Mouse (Mus musculus): Measurements from ENCODE around the gene Cacna2d3. TPM values are rescaled to one million over a fixed set of nuclear protein-coding genes. Genes with fewer than 3 reads are reported as not detected.
A peak's percentile ranks its signal among the peaks of the same experiment; 100 is the strongest.

Cacna2d3 gene
- polyA plus RNA-seq, 1 experiment from 2014 or later = 14.8 TPM

- ATAC-seq (ENCODE audit: insufficient number of reproducible peaks, insufficient read depth, low FRiP score, low TSS enrichment) = 0 out of 2 replicates have a peak, but pooled peaks have one; percentile 28
- 58% methylated on average over 3 of the region's 3 CpGs for WGBS
- Histone ChIP-seq H3K4me3 (no peak overlapping the region), H3K27ac (no peak overlapping the region), H3K9ac (no peak overlapping the region), H3K4me2 (replicated peaks) (no peak overlapping the region), H3K4me1 (no peaks in the 10 kb centered on the region; the same call in 1 of the 2 replicates), H3K36me3 (no peaks in the 10 kb centered on the region), H3K27me3 (no peaks in the 10 kb centered on the region), H3K9me3 (no peaks in the 10 kb centered on the region)
These were observed 359.2 kb downstream of the Cacna2d3 start for GRCm38 (mm10) chr14:29362448-29362847.

GRCm38 (mm10) chr14:29350627-29351026 lies 371.0 kb downstream of the Cacna2d3 start:
- Histone ChIP-seq H3K36me3 (no peaks in the 10 kb centered on the region), H3K4me2 (replicated peaks) (no peak overlapping the region), H3K9ac (no peak overlapping the region), H3K27ac (no peak overlapping the region), H3K9me3 (no peaks in the 10 kb centered on the region), H3K4me1 (no peaks in the 10 kb centered on the region), H3K4me3 (no peak overlapping the region), H3K27me3 (no peaks in the 10 kb centered on the region)
- WGBS = 44% methylated on average over 4 of the region's 4 CpGs
- ATAC-seq (ENCODE audit: insufficient number of reproducible peaks, insufficient read depth, low FRiP score, low TSS enrichment) = no peak

DNA sequence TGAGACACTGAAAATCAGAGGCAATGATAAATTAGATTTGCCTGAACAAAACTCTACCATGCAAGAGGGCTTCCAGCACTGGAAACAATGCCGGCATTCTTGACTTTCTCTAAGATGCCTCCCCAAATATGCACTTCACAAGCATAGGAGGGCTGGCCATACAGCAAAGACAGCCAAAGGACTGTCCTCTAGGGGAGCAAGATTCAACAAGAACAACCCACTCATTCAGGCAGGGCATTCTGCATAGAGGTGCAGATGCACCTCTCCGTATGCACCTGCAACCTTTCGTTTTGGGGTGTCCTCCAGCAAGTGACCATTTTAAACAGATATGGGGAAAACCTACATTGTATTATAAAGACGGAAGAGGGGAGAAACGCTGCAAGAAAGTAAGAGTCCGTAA lies 380.1 kb downstream of the Cacna2d3 start:
- Histone ChIP-seq H3K4me3 (no peak overlapping the region), H3K4me2 (replicated peaks) (no peak overlapping the region), H3K27ac (no peak overlapping the region), H3K27me3 (no peaks in the 10 kb centered on the region), H3K9ac (no peak overlapping the region), H3K36me3 (no peaks in the 10 kb centered on the region), H3K9me3 (no peaks in the 10 kb centered on the region), H3K4me1 (no peaks in the 10 kb centered on the region)
- no peak for ATAC-seq (ENCODE audit: insufficient number of reproducible peaks, insufficient read depth, low FRiP score, low TSS enrichment)
- WGBS = 92% methylated on average over 6 of the region's 6 CpGs

GRCm38 (mm10) chr14:29340728-29341127 lies 380.9 kb downstream of the Cacna2d3 start:
- H3K4me1 ChIP-seq = no peaks in the 10 kb centered on the region
- H3K9me3 ChIP-seq = no peaks in the 10 kb centered on the region
- H3K36me3 ChIP-seq = no peaks in the 10 kb centered on the region
- no peak overlapping the region for H3K4me3 ChIP-seq
- H3K4me2 ChIP-seq (replicated peaks) = no peak overlapping the region
- no peak overlapping the region for H3K27ac ChIP-seq
- no peak for ATAC-seq (ENCODE audit: insufficient number of reproducible peaks, insufficient read depth, low FRiP score, low TSS enrichment)
- 51% methylated on average over 5 of the region's 5 CpGs for WGBS
- H3K9ac ChIP-seq = no peak overlapping the region
- no peaks in the 10 kb centered on the region for H3K27me3 ChIP-seq

DNA sequence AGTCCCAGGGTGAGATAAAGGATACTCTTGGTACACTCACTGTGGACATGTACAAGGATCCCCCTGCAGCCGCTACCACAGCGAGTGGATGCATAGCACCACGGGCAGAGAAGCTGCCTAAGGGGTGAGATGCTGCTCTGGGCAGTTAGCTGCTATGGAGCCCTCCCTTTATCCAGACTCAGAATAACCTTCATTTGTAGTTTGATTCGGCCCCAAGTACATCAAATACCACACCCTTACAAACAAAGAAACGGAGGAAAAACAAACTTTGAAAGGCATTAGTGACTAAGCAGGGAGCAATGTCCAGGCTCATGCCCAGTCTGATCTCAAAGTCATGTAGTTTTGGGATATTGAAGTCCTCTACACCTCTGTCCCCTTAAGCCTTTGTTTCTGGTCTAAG lies 386.8 kb downstream of the Cacna2d3 start:
- H3K36me3 ChIP-seq = no peaks in the 10 kb centered on the region
- H3K9ac ChIP-seq = no peak overlapping the region
- H3K4me2 ChIP-seq (replicated peaks) = no peak overlapping the region
- H3K9me3 ChIP-seq = no peaks in the 10 kb centered on the region
- no peak overlapping the region for H3K4me3 ChIP-seq
- no peak for ATAC-seq (ENCODE audit: insufficient number of reproducible peaks, insufficient read depth, low FRiP score, low TSS enrichment)
- no peaks in the 10 kb centered on the region for H3K27me3 ChIP-seq
- H3K27ac ChIP-seq = no peak overlapping the region
- H3K4me1 ChIP-seq = no peaks in the 10 kb centered on the region
- WGBS = 91% methylated on average over 5 of the region's 5 CpGs

DNA sequence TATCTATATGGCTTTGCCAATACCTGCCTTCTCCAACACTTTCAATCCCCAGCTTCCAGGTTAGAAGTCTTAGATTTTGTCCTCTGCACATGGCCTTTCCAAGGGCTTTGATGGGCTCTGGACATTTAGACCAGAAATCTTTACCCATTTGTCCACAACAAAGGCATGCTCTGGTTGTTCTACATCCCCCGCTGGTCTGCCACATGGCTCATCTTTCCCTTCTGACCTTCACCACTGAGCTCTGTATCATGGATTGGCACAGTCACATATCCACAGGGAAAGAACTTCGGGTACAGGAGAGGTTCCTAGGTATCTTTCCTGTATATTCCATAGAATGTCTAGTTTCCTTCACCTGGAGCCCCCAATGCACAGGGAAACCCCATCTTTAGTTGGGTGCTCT lies 387.4 kb downstream of the Cacna2d3 start:
- Histone ChIP-seq H3K4me3 (no peak overlapping the region), H3K27me3 (no peaks in the 10 kb centered on the region), H3K9me3 (no peaks in the 10 kb centered on the region), H3K36me3 (no peaks in the 10 kb centered on the region), H3K27ac (no peak overlapping the region), H3K4me1 (no peaks in the 10 kb centered on the region), H3K4me2 (replicated peaks) (no peak overlapping the region), H3K9ac (no peak overlapping the region)
- WGBS = 88% methylated on average over 2 of the region's 2 CpGs
- ATAC-seq (ENCODE audit: insufficient number of reproducible peaks, insufficient read depth, low FRiP score, low TSS enrichment) = no peak

DNA sequence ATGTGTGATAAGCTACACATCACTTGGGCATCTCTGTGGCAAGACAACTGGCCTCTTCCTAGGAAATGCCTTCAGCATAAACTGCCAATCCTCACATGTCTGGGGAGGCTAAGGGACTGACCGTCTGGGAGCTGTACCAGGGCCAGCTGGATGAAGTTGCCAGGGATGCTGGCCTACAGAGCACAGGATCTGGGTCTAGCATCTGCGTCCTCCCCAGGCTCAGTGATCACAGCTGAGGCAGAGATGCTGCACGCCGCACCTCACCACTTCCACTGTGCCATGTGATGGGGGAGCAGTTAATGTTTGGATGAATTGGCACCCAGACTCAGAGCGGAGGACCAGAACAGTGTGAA lies 397.3 kb downstream of the Cacna2d3 start:
- no peak for ATAC-seq (ENCODE audit: insufficient number of reproducible peaks, insufficient read depth, low FRiP score, low TSS enrichment)
- no peak overlapping the region for H3K4me3 ChIP-seq
- no peak overlapping the region for H3K9ac ChIP-seq
- no peaks in the 10 kb centered on the region for H3K9me3 ChIP-seq
- no peak overlapping the region for H3K4me2 ChIP-seq (replicated peaks)
- no peaks in the 10 kb centered on the region for H3K4me1 ChIP-seq
- H3K27ac ChIP-seq = no peak overlapping the region
- no peaks in the 10 kb centered on the region for H3K36me3 ChIP-seq
- 92% methylated on average over 5 of the region's 5 CpGs for WGBS
- H3K27me3 ChIP-seq = no peaks in the 10 kb centered on the region

DNA sequence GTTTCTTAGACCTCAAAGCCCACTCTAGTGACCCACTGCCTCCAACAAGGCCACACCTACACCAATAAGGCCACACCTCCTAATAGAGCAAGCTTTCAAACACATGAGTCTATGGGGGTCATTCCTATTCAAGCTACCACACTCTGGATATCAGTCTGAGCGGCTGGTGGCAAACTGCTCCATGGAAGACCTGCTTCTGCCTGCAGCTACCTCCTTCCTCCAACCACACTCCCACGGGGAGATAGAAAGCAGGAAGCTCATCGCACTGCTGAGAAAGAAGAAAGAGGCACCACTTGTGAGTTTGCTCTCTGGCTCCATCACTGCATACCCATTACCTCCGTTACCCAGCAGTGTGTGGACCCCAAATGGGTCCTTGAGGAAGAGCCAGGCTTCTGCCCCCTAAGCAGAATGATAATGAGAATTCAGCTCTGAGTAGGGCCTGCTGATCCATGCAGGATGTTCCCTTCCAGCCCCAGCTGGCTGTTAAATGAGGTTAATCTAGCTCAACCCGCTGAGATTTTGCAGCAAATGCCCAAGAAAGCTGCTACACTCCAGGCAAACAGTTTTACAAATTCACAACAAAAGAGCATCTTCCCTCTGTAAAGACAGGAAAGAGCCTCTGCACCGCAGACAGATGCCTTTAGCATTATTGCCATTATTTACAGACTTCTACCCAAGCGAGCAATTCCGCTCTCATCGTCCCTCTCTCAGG lies 397.8 kb downstream of the Cacna2d3 start:
- Histone ChIP-seq H3K4me3 (no peak overlapping the region), H3K27me3 (no peaks in the 10 kb centered on the region), H3K9ac (no peak overlapping the region), H3K4me1 (no peaks in the 10 kb centered on the region), H3K27ac (no peak overlapping the region), H3K4me2 (replicated peaks) (no peak overlapping the region), H3K36me3 (no peaks in the 10 kb centered on the region), H3K9me3 (no peaks in the 10 kb centered on the region)
- WGBS = 87% methylated on average over 9 of the region's 9 CpGs
- no peak for ATAC-seq (ENCODE audit: insufficient number of reproducible peaks, insufficient read depth, low FRiP score, low TSS enrichment)

GRCm38 (mm10) chr14:29313431-29313830 lies 408.2 kb downstream of the Cacna2d3 start:
- H3K27ac ChIP-seq = no peak overlapping the region
- no peak overlapping the region for H3K9ac ChIP-seq
- no peak overlapping the region for H3K4me3 ChIP-seq
- H3K36me3 ChIP-seq = no peaks in the 10 kb centered on the region
- no peaks in the 10 kb centered on the region for H3K27me3 ChIP-seq
- whole genome bisulfite sequencing = 76% methylated on average over 2 of the region's 2 CpGs
- no peak for ATAC-seq (ENCODE audit: insufficient number of reproducible peaks, insufficient read depth, low FRiP score, low TSS enrichment)
- H3K9me3 ChIP-seq = no peaks in the 10 kb centered on the region
- H3K4me1 ChIP-seq = no peaks in the 10 kb centered on the region
- no peak overlapping the region for H3K4me2 ChIP-seq (replicated peaks)

DNA sequence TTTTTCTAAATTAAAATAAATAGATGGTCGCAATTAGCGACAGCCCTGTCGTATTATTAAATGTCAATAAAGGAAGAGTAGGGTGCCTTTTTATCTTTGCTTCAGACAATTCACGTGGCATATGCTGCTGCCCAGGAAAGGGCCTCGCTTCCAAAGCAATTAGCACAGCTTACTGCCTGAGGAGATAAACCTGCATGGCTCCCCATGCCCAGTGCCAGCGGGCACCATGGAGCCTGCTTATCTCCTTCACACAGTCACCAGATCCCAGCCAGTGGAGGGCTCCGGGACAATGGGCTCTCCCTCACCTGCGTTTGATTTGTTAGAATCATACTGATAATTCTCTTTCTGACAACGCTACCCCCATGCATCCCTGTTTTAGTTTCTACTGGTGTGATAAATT lies 416.0 kb downstream of the Cacna2d3 start:
- Histone ChIP-seq H3K36me3 (no peaks in the 10 kb centered on the region), H3K4me2 (replicated peaks) (no peak overlapping the region), H3K4me1 (no peaks in the 10 kb centered on the region), H3K27ac (no peak overlapping the region), H3K4me3 (no peak overlapping the region), H3K9me3 (no peaks in the 10 kb centered on the region), H3K27me3 (no peaks in the 10 kb centered on the region), H3K9ac (no peak overlapping the region)
- ATAC-seq (ENCODE audit: insufficient number of reproducible peaks, insufficient read depth, low FRiP score, low TSS enrichment) = no peak
- WGBS = 86% methylated on average over 9 of the region's 9 CpGs

DNA sequence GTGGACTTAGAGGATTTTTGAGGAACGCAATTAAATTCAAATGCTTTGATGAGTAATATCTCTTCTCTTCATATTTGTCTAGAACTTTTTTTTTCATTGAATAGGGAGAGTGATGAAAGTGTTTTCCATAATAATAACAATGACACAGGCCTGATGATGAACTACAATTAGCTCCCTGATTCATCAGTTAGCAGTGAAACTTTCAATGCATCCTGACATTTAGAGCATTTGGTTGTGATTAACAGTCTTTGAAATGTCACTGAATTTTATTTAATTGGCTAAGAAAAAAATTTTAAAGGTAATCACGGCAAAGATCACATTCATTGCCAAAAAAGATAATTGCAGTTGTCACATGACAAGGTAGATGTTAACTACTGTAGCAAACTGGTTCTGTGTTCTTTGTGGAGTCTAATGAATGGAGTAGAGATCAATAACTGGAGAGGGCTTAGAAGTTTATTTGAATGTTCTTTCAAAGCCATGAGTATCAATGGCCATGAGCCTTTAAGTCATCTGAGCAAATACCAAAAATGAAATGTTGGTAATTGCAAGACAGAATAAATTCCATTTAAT lies 425.4 kb downstream of the Cacna2d3 start:
- no peak overlapping the region for H3K4me2 ChIP-seq (replicated peaks)
- no peaks in the 10 kb centered on the region for H3K27me3 ChIP-seq
- no peaks in the 10 kb centered on the region for H3K9me3 ChIP-seq
- H3K27ac ChIP-seq = no peak overlapping the region
- 55% methylated on average over 2 of the region's 2 CpGs for WGBS
- no peaks in the 10 kb centered on the region for H3K4me1 ChIP-seq
- H3K4me3 ChIP-seq = no peak overlapping the region
- no peak overlapping the region for H3K9ac ChIP-seq
- no peak for ATAC-seq (ENCODE audit: insufficient number of reproducible peaks, insufficient read depth, low FRiP score, low TSS enrichment)
- no peaks in the 10 kb centered on the region for H3K36me3 ChIP-seq

DNA sequence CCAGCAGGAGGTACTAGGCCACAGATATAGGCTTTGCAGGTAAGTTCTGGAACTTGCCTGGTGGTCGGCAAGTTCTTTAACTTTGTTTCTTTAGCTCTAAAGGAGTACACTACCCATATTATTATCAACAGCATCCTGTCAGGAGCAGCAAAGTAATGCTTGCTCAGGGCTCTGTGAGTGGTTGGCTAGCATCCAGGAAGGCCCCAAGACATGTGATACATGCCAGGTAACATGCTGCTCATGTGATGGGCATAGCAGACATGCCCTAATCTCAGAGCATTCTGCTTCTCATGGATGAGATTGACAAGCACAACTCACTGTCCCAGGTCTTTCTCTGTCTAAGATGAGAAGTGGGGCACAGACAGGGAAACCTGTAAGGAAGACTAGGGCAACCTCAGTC lies 442.8 kb downstream of the Cacna2d3 start:
- no peak overlapping the region for H3K9ac ChIP-seq
- no peak for ATAC-seq (ENCODE audit: insufficient number of reproducible peaks, insufficient read depth, low FRiP score, low TSS enrichment)
- H3K4me3 ChIP-seq = no peak overlapping the region
- no peak overlapping the region for H3K4me2 ChIP-seq (replicated peaks)
- H3K36me3 ChIP-seq = no peaks in the 10 kb centered on the region
- H3K4me1 ChIP-seq = no peaks in the 10 kb centered on the region
- no peaks in the 10 kb centered on the region for H3K27me3 ChIP-seq
- no peaks in the 10 kb centered on the region for H3K9me3 ChIP-seq
- 79% methylated on average over 1 of the region's 1 CpGs for WGBS
- no peak overlapping the region for H3K27ac ChIP-seq
